Mouse (Mus musculus) embryonic fibroblast, embryonic 13.5 days (primary cell): ENCODE measurements at regions not wholly inside any gene's neighbourhood (a gene's known extent, or its start where the extent isn't known, plus 50 kb on each side); places are given as distances from the start of the nearest gene placed in this dataset.

ENCODE experiments used
- CTCF ChIP-seq: IDR thresholded peaks from 2 replicates; pipeline ENCODE4 v1.5.1; 2011; ENCODE audit warnings: mild to moderate bottlenecking, control low read depth, low read length, moderate library complexity, borderline replicate concordance; ENCODE audit not compliant: insufficient read depth
- POLR2A ChIP-seq: IDR thresholded peaks from 2 replicates; pipeline ENCODE4 v1.6.1; 2011; ENCODE audit warnings: low read depth, mild to moderate bottlenecking, control low read depth, low read length, moderate library complexity

DNA sequence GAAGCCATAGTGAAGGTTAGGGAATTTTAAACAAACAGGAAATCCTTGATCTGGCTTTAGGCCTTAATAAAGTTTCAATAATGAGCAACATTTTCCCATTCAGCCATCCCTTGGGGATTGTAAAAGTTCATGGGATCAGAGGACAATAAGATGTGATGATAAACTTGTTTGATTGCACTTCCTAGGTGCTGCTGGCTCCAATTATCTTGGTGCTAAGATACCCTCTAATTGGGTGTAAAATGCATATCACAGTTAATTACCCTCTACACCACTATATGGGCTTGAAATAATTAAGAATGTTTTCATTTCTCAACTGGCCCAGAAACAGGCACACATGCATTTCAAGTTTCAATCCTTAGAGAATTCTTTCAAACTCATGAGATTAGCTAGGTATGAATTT is 55.4 kb upstream of the Flrt2 start:
- TF ChIP-seq POLR2A (no peak), CTCF (no peak)
